Mouse (Mus musculus) heart, embryonic 10.5 days (tissue): ENCODE results near the gene 1700088E04Rik. TPM values are rescaled to one million over a fixed set of nuclear protein-coding genes. Genes with fewer than 3 reads are reported as not detected.

Source experiments
- DNase-seq: peaks from one replicate; pipeline ENCODE4 v3.0.0-alpha.2; 2017; ENCODE audit warnings: low spot score
- H3K27ac ChIP-seq: fragments of 300-500 bp; sonication (generic); 2 replicates; pipeline ENCODE4 v1.5.1; 2016; ENCODE audit warnings: mild to moderate bottlenecking
- H3K27me3 ChIP-seq: fragments of 300-500 bp; sonication (generic); 2 replicates; pipeline ENCODE4 v1.6.1; 2016; ENCODE audit warnings: mild to moderate bottlenecking; ENCODE audit not compliant: poor library complexity, insufficient read depth, severe bottlenecking
- H3K36me3 ChIP-seq: fragments of 300-500 bp; sonication (generic); 2 replicates; pipeline ENCODE4 v1.6.1; 2016; ENCODE audit warnings: mild to moderate bottlenecking, moderate library complexity
- H3K4me1 ChIP-seq: fragments of 300-500 bp; sonication (generic); 2 replicates; pipeline ENCODE4 v1.6.1; 2016; ENCODE audit warnings: mild to moderate bottlenecking
- H3K4me3 ChIP-seq: fragments of 300-500 bp; sonication (generic); 2 replicates; pipeline ENCODE4 v1.5.1; 2016; ENCODE audit warnings: mild to moderate bottlenecking, moderate library complexity
- H3K9me3 ChIP-seq: fragments of 300-500 bp; sonication (generic); 2 replicates; pipeline ENCODE4 v1.6.1; 2016; ENCODE audit warnings: mild to moderate bottlenecking, moderate library complexity
- WGBS: fragments of 180-500 bp; shearing (Covaris S2); methylation state at CpG from one replicate; pipeline ENCODE4 v1.1.7; 2016; 5-methylcytosine and 5-hydroxymethylcytosine counted together
- polyA plus RNA-seq: library from polyadenylated mRNA; unstranded; fragments of >200 nt; fragmentation: Nextera tagmentation; extraction: Ambion mirVana; gene quantifications from 2 replicates; pipeline ENCODE4 v1.2.1, GENCODE M21; 2016

1700088E04Rik gene
- polyA plus RNA-seq, 1 experiment from 2014 or later, result 8.1 TPM

- Histone ChIP-seq H3K27me3 (no peaks in the 10 kb centered on the region), H3K27ac (no peak overlapping the region), H3K4me1 (peaks cover 18% of the 10 kb centered on the region), H3K36me3 (peaks cover 63% of the 10 kb centered on the region), H3K4me3 (no peak overlapping the region), H3K9me3 (no peaks in the 10 kb centered on the region)
- WGBS, result 91% methylated on average over 7 of the region's 7 CpGs
- DNase-seq, result no peak
Measured at GRCm38 (mm10) chr15:79145522-79145921, 4.5 kb upstream of the 1700088E04Rik start.

GRCm38 (mm10) chr15:79144021-79144420, 3.0 kb upstream of the 1700088E04Rik start:
- H3K9me3 ChIP-seq, result no peaks in the 10 kb centered on the region
- no peak overlapping the region for H3K4me3 ChIP-seq
- no peaks in the 10 kb centered on the region for H3K27me3 ChIP-seq
- H3K36me3 ChIP-seq, result peaks cover 51% of the 10 kb centered on the region
- no peak overlapping the region for H3K27ac ChIP-seq
- peaks cover 20% of the 10 kb centered on the region for H3K4me1 ChIP-seq
- no peak for DNase-seq
- 89% methylated on average over 8 of the region's 8 CpGs for WGBS

DNA sequence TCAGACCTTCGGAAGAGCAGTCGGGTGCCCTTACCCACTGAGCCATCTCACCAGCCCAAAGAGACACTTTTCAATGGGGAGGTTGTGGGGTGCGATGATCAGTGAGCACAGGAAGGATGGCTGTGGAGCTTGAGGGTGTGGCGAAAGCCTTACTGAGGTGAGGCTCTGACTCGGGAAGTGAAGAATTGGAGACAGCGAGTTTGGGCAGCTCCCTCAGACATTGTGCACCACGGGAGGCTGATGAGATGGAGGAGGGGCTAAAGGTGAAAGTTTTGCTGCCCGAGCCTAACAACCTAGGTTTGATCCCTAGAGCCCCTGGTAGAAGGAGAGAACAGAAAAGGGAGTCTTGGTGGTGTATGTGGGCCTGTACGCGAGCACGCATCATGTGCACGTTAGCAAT, 2.3 kb upstream of the 1700088E04Rik start:
- no peaks in the 10 kb centered on the region for H3K9me3 ChIP-seq
- no peak overlapping the region for H3K4me3 ChIP-seq
- 85% methylated on average over 12 of the region's 12 CpGs for WGBS
- DNase-seq, result no peak
- H3K27ac ChIP-seq, result no peak overlapping the region
- H3K36me3 ChIP-seq, result peaks cover 45% of the 10 kb centered on the region
- no peaks in the 10 kb centered on the region for H3K27me3 ChIP-seq
- peaks cover 20% of the 10 kb centered on the region for H3K4me1 ChIP-seq

- Histone ChIP-seq H3K9me3 (no peaks in the 10 kb centered on the region), H3K27me3 (no peaks in the 10 kb centered on the region), H3K27ac (peak overlapping the region; percentile 86), H3K4me1 (peaks cover 20% of the 10 kb centered on the region), H3K4me3 (peak overlapping the region; percentile 83), H3K36me3 (peaks cover 27% of the 10 kb centered on the region)
- WGBS, result 1% methylated on average over 7 of the region's 7 CpGs
- no peak for DNase-seq
Measured at GRCm38 (mm10) chr15:79141566-79141917, 489 bp upstream of the 1700088E04Rik start.

- peaks cover 20% of the 10 kb centered on the region for H3K4me1 ChIP-seq
- peaks cover 14% of the 10 kb centered on the region for H3K36me3 ChIP-seq
- H3K27ac ChIP-seq, result no peak overlapping the region
- no peak for DNase-seq
- no peaks in the 10 kb centered on the region for H3K27me3 ChIP-seq
- WGBS, result 58% methylated on average over 10 of the region's 10 CpGs
- H3K9me3 ChIP-seq, result no peaks in the 10 kb centered on the region
- no peak overlapping the region for H3K4me3 ChIP-seq
Measured at GRCm38 (mm10) chr15:79139640-79140039, 1.4 kb downstream of the 1700088E04Rik start.

GRCm38 (mm10) chr15:79135783-79136575, 5.1 kb downstream of the 1700088E04Rik start:
- Histone ChIP-seq H3K4me1 (peaks cover 6% of the 10 kb centered on the region; the same call in 1 of the 2 replicates), H3K4me3 (no peak overlapping the region), H3K9me3 (no peaks in the 10 kb centered on the region), H3K27ac (no peak overlapping the region), H3K36me3 (peaks cover 42% of the 10 kb centered on the region), H3K27me3 (no peaks in the 10 kb centered on the region)
- 80% methylated on average over 11 of the region's 11 CpGs for WGBS
- no peak for DNase-seq

GRCm38 (mm10) chr15:79135332-79135731, 5.7 kb downstream of the 1700088E04Rik start:
- Histone ChIP-seq H3K27ac (no peak overlapping the region), H3K4me1 (peaks cover under 1% of the 10 kb centered on the region; the same call in 1 of the 2 replicates), H3K4me3 (no peak overlapping the region), H3K36me3 (peaks cover 49% of the 10 kb centered on the region), H3K27me3 (no peaks in the 10 kb centered on the region), H3K9me3 (no peaks in the 10 kb centered on the region)
- 78% methylated on average over 9 of the region's 9 CpGs for WGBS
- DNase-seq, result no peak

- Histone ChIP-seq H3K27me3 (no peaks in the 10 kb centered on the region), H3K4me3 (no peak overlapping the region), H3K9me3 (no peaks in the 10 kb centered on the region), H3K27ac (no peak overlapping the region), H3K36me3 (peaks cover 55% of the 10 kb centered on the region), H3K4me1 (no peaks in the 10 kb centered on the region; the same call in 1 of the 2 replicates)
- no peak for DNase-seq
- 81% methylated on average over 9 of the region's 9 CpGs for WGBS
Measured at GRCm38 (mm10) chr15:79134496-79135270, 6.4 kb downstream of the 1700088E04Rik start.

- DNase-seq, result no peak
- 85% methylated on average over 6 of the region's 6 CpGs for WGBS
- Histone ChIP-seq H3K9me3 (no peaks in the 10 kb centered on the region), H3K4me3 (no peak overlapping the region), H3K27me3 (no peaks in the 10 kb centered on the region), H3K27ac (no peak overlapping the region), H3K4me1 (no peaks in the 10 kb centered on the region; the same call in 1 of the 2 replicates), H3K36me3 (peaks cover 67% of the 10 kb centered on the region)
Measured at GRCm38 (mm10) chr15:79133191-79133661, 7.8 kb downstream of the 1700088E04Rik start.

DNA sequence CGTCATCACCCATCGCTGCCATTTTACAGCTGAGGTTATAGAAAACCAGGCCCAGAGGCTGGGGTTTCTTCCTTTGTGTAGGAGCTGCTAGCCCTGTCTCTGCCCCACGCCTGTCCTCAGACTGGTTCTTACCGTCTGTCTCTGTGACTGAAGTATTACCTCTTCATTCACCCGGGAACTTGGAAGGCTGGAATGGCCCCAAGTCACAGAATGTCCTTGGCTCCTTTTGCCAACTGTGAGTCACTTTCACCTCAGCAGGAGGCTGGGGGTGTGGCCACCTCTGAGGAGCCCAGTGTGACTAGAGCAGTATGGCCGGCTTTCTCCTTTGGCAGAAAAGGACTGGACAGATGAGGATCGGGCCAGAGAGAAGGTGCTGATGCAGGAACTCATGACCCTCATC, 9.6 kb downstream of the 1700088E04Rik start:
- Histone ChIP-seq H3K4me3 (no peak overlapping the region), H3K36me3 (peaks cover 85% of the 10 kb centered on the region), H3K9me3 (no peaks in the 10 kb centered on the region), H3K27me3 (no peaks in the 10 kb centered on the region), H3K4me1 (no peaks in the 10 kb centered on the region; the same call in 1 of the 2 replicates), H3K27ac (no peak overlapping the region)
- 65% methylated on average over 7 of the region's 7 CpGs for WGBS
- no peak for DNase-seq

GRCm38 (mm10) chr15:79130782-79131181, 10.3 kb downstream of the 1700088E04Rik start:
- no peak for DNase-seq
- Histone ChIP-seq H3K27me3 (no peaks in the 10 kb centered on the region), H3K36me3 (peaks cover 91% of the 10 kb centered on the region), H3K4me3 (no peak overlapping the region), H3K4me1 (no peaks in the 10 kb centered on the region; the same call in 1 of the 2 replicates), H3K27ac (no peak overlapping the region), H3K9me3 (no peaks in the 10 kb centered on the region)
- WGBS, result 87% methylated on average over 10 of the region's 10 CpGs

- no peak overlapping the region for H3K27ac ChIP-seq
- no peaks in the 10 kb centered on the region for H3K27me3 ChIP-seq
- no peaks in the 10 kb centered on the region for H3K9me3 ChIP-seq
- no peaks in the 10 kb centered on the region; the same call in 1 of the 2 replicates for H3K4me1 ChIP-seq
- H3K36me3 ChIP-seq, result peaks cover 97% of the 10 kb centered on the region
- no peak for DNase-seq
- 76% methylated on average over 7 of the region's 7 CpGs for WGBS
- no peak overlapping the region for H3K4me3 ChIP-seq
Measured at GRCm38 (mm10) chr15:79129311-79129710, 11.7 kb downstream of the 1700088E04Rik start.

- Histone ChIP-seq H3K4me1 (peaks cover 3% of the 10 kb centered on the region; the same call in 1 of the 2 replicates), H3K27ac (no peak overlapping the region), H3K9me3 (no peaks in the 10 kb centered on the region), H3K27me3 (no peaks in the 10 kb centered on the region), H3K36me3 (peaks cover 97% of the 10 kb centered on the region), H3K4me3 (no peak overlapping the region)
- no peak for DNase-seq
- 89% methylated on average over 5 of the region's 5 CpGs for whole genome bisulfite sequencing
Measured at GRCm38 (mm10) chr15:79128208-79128607, 12.8 kb downstream of the 1700088E04Rik start.
